Mouse (Mus musculus): ENCODE measurements around the gene 4933415A04Rik. TPM values are rescaled to one million over a fixed set of nuclear protein-coding genes. Genes with fewer than 3 reads are reported as not detected.

The 4933415A04Rik gene
- polyA plus RNA-seq, 1 experiment from 2014 or later = 8.5 TPM

- H3K4me3 ChIP-seq (ENCODE audit: low read depth, low read length) = no peak overlapping the region
- no peak overlapping the region for H3K9ac ChIP-seq (ENCODE audit: low read length)
- no peak overlapping the region for H3K4me2 ChIP-seq (ENCODE audit: low read depth, low read length, severe bottlenecking)
- DNase-seq (ENCODE audit: low spot score) (no peak), ATAC-seq (replicated peaks; ENCODE audit: low FRiP score) (no peak)
- H3K27me3 ChIP-seq (ENCODE audit: control insufficient read depth, insufficient read depth, low read length) = no peaks in the 10 kb centered on the region
- peaks cover 5% of the 10 kb centered on the region for H3K4me1 ChIP-seq (replicated peaks; ENCODE audit: control insufficient read depth, insufficient read depth, low read length)
- H3K9me3 ChIP-seq (ENCODE audit: control insufficient read depth, low read length) = no peaks in the 10 kb centered on the region
- no peaks in the 10 kb centered on the region for H3K36me3 ChIP-seq (ENCODE audit: control insufficient read depth, insufficient read depth, low read length)
- WGBS = 90% methylated on average over 9 of the region's 9 CpGs
- no peak overlapping the region for H3K27ac ChIP-seq (ENCODE audit: low read depth, low read length)
These were observed 44.8 kb downstream of the 4933415A04Rik start for GRCm38 (mm10) chr11:43631645-43632044.

GRCm38 (mm10) chr11:43632566-43632965, 45.7 kb downstream of the 4933415A04Rik start:
- H3K4me3 ChIP-seq (ENCODE audit: low read depth, low read length) = no peak overlapping the region
- H3K4me1 ChIP-seq (replicated peaks; ENCODE audit: control insufficient read depth, insufficient read depth, low read length) = peaks cover 4% of the 10 kb centered on the region
- no peaks in the 10 kb centered on the region for H3K36me3 ChIP-seq (ENCODE audit: control insufficient read depth, insufficient read depth, low read length)
- 59% methylated on average over 4 of the region's 4 CpGs for WGBS
- DNase-seq (ENCODE audit: low spot score) = no peak
- no peaks in the 10 kb centered on the region for H3K9me3 ChIP-seq (ENCODE audit: control insufficient read depth, low read length)
- H3K27ac ChIP-seq (ENCODE audit: low read depth, low read length) = no peak overlapping the region
- no peaks in the 10 kb centered on the region for H3K27me3 ChIP-seq (ENCODE audit: control insufficient read depth, insufficient read depth, low read length)
- H3K4me2 ChIP-seq (ENCODE audit: low read depth, low read length, severe bottlenecking) = no peak overlapping the region
- no peak overlapping the region for H3K9ac ChIP-seq (ENCODE audit: low read length)
- no peak for ATAC-seq (replicated peaks; ENCODE audit: low FRiP score)

GRCm38 (mm10) chr11:43633165-43633564, 46.3 kb downstream of the 4933415A04Rik start:
- Histone ChIP-seq H3K4me3 (ENCODE audit: low read depth, low read length) (no peak overlapping the region), H3K9me3 (ENCODE audit: control insufficient read depth, low read length) (no peaks in the 10 kb centered on the region), H3K9ac (ENCODE audit: low read length) (no peak overlapping the region), H3K36me3 (ENCODE audit: control insufficient read depth, insufficient read depth, low read length) (no peaks in the 10 kb centered on the region), H3K27ac (ENCODE audit: low read depth, low read length) (no peak overlapping the region), H3K4me2 (ENCODE audit: low read depth, low read length, severe bottlenecking) (no peak overlapping the region), H3K4me1 (replicated peaks; ENCODE audit: control insufficient read depth, insufficient read depth, low read length) (peaks cover 4% of the 10 kb centered on the region), H3K27me3 (ENCODE audit: control insufficient read depth, insufficient read depth, low read length) (no peaks in the 10 kb centered on the region)
- ATAC-seq (replicated peaks; ENCODE audit: low FRiP score) (peak; percentile 23; the same call in 1 of the 2 replicates), DNase-seq (ENCODE audit: low spot score) (no peak)
- WGBS = 78% methylated on average over 6 of the region's 6 CpGs

GRCm38 (mm10) chr11:43633658-43634401, 47.0 kb downstream of the 4933415A04Rik start:
- Histone ChIP-seq H3K4me3 (ENCODE audit: low read depth, low read length) (no peak overlapping the region), H3K4me1 (replicated peaks; ENCODE audit: control insufficient read depth, insufficient read depth, low read length) (peaks cover 4% of the 10 kb centered on the region), H3K4me2 (ENCODE audit: low read depth, low read length, severe bottlenecking) (peak overlapping the region; percentile 11; the same call in 1 of the 2 replicates), H3K9ac (ENCODE audit: low read length) (no peak overlapping the region; the same call in 1 of the 2 replicates), H3K9me3 (ENCODE audit: control insufficient read depth, low read length) (no peaks in the 10 kb centered on the region), H3K36me3 (ENCODE audit: control insufficient read depth, insufficient read depth, low read length) (no peaks in the 10 kb centered on the region), H3K27ac (ENCODE audit: low read depth, low read length) (no peak overlapping the region), H3K27me3 (ENCODE audit: control insufficient read depth, insufficient read depth, low read length) (no peaks in the 10 kb centered on the region)
- DNase-seq (ENCODE audit: low spot score) = peak; percentile 73
- ATAC-seq (replicated peaks; ENCODE audit: low FRiP score) = peak; percentile 58
- WGBS = 28% methylated on average over 19 of the region's 19 CpGs

- Histone ChIP-seq H3K27me3 (ENCODE audit: control insufficient read depth, insufficient read depth, low read length) (no peaks in the 10 kb centered on the region), H3K36me3 (ENCODE audit: control insufficient read depth, insufficient read depth, low read length) (no peaks in the 10 kb centered on the region), H3K9ac (ENCODE audit: low read length) (no peak overlapping the region), H3K9me3 (ENCODE audit: control insufficient read depth, low read length) (no peaks in the 10 kb centered on the region), H3K27ac (ENCODE audit: low read depth, low read length) (no peak overlapping the region), H3K4me1 (replicated peaks; ENCODE audit: control insufficient read depth, insufficient read depth, low read length) (peaks cover 4% of the 10 kb centered on the region), H3K4me2 (ENCODE audit: low read depth, low read length, severe bottlenecking) (no peak overlapping the region), H3K4me3 (ENCODE audit: low read depth, low read length) (no peak overlapping the region)
- 91% methylated on average over 4 of the region's 4 CpGs for WGBS
- ATAC-seq (replicated peaks; ENCODE audit: low FRiP score) (no peak), DNase-seq (ENCODE audit: low spot score) (no peak)
These were observed 49.9 kb downstream of the 4933415A04Rik start for GRCm38 (mm10) chr11:43636761-43637160.

- H3K9me3 ChIP-seq (ENCODE audit: control insufficient read depth, low read length) = no peaks in the 10 kb centered on the region
These were observed 51.6 kb downstream of the 4933415A04Rik start for GRCm38 (mm10) chr11:43638486-43638885.

More at GRCm38 (mm10) chr11:43638486-43638885, 51.6 kb downstream of the 4933415A04Rik start:
- ATAC-seq (replicated peaks; ENCODE audit: low FRiP score) (no peak), DNase-seq (ENCODE audit: low spot score) (no peak)
- WGBS = 95% methylated on average over 3 of the region's 3 CpGs
- H3K4me3 ChIP-seq (ENCODE audit: low read depth, low read length) = no peak overlapping the region
- peaks cover 4% of the 10 kb centered on the region for H3K4me1 ChIP-seq (replicated peaks; ENCODE audit: control insufficient read depth, insufficient read depth, low read length)
- no peak overlapping the region for H3K4me2 ChIP-seq (ENCODE audit: low read depth, low read length, severe bottlenecking)
- H3K36me3 ChIP-seq (ENCODE audit: control insufficient read depth, insufficient read depth, low read length) = no peaks in the 10 kb centered on the region
- no peak overlapping the region for H3K9ac ChIP-seq (ENCODE audit: low read length)
- no peaks in the 10 kb centered on the region for H3K27me3 ChIP-seq (ENCODE audit: control insufficient read depth, insufficient read depth, low read length)
- H3K27ac ChIP-seq (ENCODE audit: low read depth, low read length) = no peak overlapping the region

Other genes with a start within 250 kb of the 4933415A04Rik start
- gene Pttg1, start 160.8 kb upstream of the 4933415A04Rik start, polyA plus RNA-seq (2014; fragmentation: Nextera tagmentation; extraction: Ambion mirVana) = 59.8 and 68.2 TPM in 2 replicates
- gene Slu7, start 153.3 kb upstream of the 4933415A04Rik start, polyA plus RNA-seq (2014; fragmentation: Nextera tagmentation; extraction: Ambion mirVana) = 50.1 and 60.8 TPM in 2 replicates
- gene C1qtnf2, start 112.8 kb upstream of the 4933415A04Rik start, polyA plus RNA-seq (2014; fragmentation: Nextera tagmentation; extraction: Ambion mirVana) = 1.1 and 1.6 TPM in 2 replicates
- 30.7 and 32.3 TPM in 2 replicates for gene Ccnjl, start 58.3 kb upstream of the 4933415A04Rik start, polyA plus RNA-seq (2014; fragmentation: Nextera tagmentation; extraction: Ambion mirVana)
- gene Fabp6, start 14.5 kb downstream of the 4933415A04Rik start, polyA plus RNA-seq (2014; fragmentation: Nextera tagmentation; extraction: Ambion mirVana) = not detected in 2 replicates
- gene Pwwp2a, start 95.0 kb downstream of the 4933415A04Rik start, polyA plus RNA-seq (2014; fragmentation: Nextera tagmentation; extraction: Ambion mirVana) = 44.7 and 46.0 TPM in 2 replicates
- 75.1 and 78.5 TPM in 2 replicates for gene Ttc1, start 161.0 kb downstream of the 4933415A04Rik start, polyA plus RNA-seq (2014; fragmentation: Nextera tagmentation; extraction: Ambion mirVana)